Mouse (Mus musculus) adrenal gland, postnatal 36 days (tissue): ENCODE data around the gene Zfp512b. TPM values are rescaled to one million over a fixed set of nuclear protein-coding genes. Genes with fewer than 3 reads are reported as not detected.

ENCODE experiments used
- DNase-seq, 2 experiments: peaks; one replicate each; pipeline ENCODE4 v3.0.0; 2021; ENCODE audit warnings: mixed read lengths in 1 of 2
- microRNA-seq: library from miRNA; unstranded; fragments of <30 nt; microRNA quantifications from one replicate; pipeline ENCODE4 v1.2.0, GENCODE M21; 2021
- total RNA-seq, 2 experiments: library from RNA; stranded (reverse); gene quantifications; 2 replicates each; pipeline ENCODE4 v1.2.3; 2021

Zfp512b gene
- total RNA-seq, 2 experiments from 2014 or later = 43.1 to 61.3 TPM

DNA sequence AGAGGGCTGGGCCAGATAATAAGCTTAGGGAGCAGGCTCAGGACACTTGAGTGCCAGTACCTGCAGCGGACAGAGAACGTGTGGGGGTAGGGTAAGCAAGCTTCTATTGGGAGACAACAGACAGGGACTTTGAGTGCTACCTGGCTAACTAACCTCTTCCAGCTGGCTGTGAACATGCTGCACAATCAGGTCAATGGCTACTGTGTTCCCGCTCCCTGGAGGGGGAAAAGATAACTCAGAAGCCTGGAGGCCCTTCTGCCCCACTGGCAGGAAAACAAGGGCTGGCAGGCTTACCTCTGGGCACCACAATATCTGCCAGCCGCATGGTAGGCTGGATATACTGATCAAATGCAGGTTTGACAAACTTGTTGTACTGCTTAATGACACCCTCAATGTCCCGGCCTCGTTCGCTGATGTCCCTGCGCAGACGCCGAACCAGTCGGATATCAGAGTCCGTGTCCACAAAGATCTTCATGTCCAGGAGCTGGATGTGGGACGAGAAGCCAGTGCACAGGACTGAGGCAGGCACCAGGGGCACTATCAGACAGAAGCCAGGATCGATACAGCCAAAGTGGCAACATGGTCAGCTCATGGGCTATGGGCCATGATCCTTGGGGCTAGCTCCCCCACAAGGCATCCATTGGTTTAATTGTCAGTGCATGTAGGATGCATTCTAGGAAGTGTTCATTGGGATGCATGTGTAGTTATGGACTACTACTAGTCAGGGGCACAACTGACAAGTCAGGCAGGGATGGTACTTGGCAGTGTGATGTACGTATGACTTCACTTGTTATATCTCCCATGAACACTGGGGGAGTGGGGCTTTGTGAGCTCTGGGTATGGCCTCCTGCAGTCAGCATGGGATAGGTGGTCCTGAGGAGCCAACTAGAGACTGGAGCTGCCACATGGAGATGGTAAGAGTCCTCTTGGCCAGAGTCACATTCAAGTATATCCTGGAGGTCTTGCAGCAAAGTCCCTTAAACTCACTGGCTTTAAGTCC, 19.4 kb downstream of the Zfp512b start:
- DNase-seq = no peak

DNA sequence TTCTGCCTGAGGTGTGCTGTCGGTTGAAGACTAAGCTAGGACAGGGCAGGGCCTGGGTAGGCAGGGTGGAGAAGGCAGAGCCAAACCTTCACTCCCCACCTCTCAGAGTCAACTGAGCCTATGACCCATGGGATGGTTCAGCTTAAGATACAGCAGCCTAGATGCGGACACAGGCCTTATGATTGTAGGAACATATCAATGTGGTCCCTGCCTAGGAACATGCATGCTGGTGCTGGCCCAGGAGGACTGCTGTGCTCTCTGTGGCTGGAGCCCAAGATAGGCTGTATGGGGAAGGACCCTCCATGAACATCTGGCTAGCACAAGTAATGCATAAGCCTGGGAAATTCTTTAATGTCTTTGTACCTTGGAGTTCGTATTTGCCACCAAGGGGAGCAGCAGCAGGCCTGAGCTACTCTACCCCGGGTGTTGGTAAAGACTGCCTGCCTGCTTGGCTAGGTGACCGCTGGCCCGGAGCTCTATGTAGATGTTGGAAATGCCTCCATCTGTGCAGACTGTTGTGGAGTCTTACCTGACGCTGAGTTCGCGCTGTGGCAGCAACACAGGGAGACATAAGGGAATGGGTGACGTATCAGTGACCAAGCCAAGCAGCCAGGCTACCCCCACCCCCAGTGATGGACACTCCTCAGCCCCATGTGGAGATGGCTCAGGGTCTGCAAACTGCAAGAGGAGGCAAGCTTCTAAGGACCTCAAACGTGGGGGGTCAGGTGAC, 20.5 kb downstream of the Zfp512b start:
- no peak for DNase-seq

DNA sequence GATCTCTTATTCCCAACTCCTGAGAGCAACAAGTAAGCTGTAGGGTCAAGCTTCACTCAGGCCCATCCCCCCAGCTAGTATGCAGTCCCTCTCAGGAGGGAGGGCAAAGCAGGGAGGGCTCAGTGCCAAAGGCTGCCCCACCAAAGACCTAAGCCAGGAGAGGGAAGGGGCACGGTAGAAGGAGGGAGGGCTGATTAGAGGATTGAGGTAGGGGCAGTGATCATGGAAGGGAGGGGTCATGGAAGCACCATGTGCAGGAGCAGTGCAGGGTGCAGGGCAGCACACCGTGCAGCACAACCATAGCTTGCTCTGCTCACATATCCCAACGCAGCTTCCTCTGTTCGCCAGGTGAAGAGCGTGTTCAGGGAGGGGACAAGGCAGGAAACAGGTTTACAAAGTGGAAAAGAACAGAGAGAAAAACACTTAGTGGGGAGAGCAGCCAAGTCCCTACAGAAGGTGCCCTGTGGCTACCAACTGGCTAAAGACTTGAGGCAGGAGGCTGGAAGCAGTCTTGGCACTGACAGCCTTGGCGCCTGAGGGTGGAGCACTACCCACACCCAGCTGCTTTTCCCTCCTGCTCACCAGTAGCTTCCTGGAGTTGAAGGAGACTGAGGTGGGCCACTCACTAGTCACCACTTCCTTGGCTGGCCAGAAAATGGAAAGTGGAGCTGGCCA, 21.5 kb downstream of the Zfp512b start:
- no peak for DNase-seq

DNA sequence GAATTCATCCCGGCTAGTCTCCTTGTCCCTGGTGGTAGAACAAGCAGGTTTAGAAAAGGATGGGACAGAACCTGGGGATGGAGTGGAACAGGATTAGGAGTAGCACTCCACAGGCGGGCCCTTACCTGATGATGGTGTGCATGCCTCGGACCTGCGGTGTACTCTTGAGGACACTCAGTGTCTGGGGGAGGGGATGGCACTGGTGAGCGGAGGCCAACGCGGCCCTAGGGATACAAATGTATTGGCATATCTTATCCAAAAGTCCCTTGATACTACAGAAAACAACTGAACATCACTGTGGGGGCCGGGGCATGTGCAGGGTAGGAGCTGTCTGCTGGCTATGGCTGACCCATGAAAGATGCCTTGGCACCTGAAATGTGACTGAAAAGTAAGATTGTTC, 22.2 kb downstream of the Zfp512b start:
- no peak for DNase-seq

DNA sequence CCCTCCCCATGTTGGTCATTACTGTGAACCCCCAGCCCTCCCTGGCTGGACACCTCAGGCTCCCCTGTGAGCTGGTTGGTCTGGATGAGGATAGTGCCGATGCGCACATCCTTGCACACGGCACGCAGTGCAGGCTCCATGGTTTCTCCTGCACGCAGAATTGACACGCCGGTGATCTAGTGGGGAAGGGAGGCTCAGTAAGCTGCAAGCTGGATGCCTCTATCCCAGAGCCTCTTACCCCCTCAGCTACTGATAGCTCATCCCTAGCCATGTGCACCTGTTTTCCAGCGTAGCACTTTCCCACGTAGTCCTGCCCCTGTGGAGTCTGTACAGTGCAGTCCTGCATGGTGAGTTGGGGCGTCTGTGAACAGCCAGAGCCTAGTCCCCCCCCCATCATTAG, 22.7 kb downstream of the Zfp512b start:
- no peak for DNase-seq

GRCm38 (mm10) chr2:181568272-181569008, 24.2 kb downstream of the Zfp512b start:
- DNase-seq = peak; percentile 45 to 75

- DNase-seq = no peak
Measured at GRCm38 (mm10) chr2:181567338-181567737, 25.3 kb downstream of the Zfp512b start.

DNA sequence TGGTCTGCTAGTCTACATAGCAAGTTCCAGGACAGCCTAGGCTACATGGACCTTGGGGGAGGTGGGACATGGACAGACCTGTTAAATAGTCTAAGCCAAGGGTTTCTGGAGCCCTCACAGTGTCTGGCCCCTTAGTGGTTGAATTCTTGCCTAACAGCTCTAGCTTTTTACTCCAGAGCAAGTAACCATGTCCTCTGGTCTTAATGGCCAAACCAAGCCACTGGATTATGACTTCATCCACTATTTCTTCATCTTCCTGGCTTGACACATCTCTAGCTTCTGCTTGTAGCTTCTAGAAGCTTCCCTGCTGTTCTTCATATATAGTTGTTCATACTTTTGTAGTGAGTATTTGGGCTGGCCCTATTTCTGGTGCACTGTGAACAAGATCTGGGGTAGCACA, 38.8 kb downstream of the Zfp512b start:
- no peak for DNase-seq

- no peak for DNase-seq
Measured at GRCm38 (mm10) chr2:181550233-181550632, 42.4 kb downstream of the Zfp512b start.

- no peak for DNase-seq
Measured at GRCm38 (mm10) chr2:181548682-181549081, 43.9 kb downstream of the Zfp512b start.

DNA sequence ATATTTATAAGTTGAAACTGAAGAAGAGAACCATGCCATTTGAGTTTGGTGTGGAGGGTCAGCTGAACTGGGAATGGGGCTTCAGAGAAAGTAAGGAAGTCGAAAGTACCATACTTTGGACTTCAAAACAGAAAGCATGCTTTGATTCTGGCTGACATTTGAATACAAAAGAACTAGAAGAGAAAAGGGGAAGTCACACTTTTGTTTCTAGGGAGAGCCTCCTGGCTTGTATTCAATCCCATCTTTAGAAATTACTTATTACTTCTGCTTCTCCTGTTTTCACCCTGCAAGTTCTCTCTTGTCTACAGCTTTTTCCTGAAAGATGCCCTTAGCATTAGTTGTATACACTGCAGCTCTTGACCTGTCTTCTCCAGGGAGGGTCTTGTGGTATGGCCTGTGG, 44.4 kb downstream of the Zfp512b start:
- no peak for DNase-seq

GRCm38 (mm10) chr2:181546142-181546541, 46.5 kb downstream of the Zfp512b start:
- no peak for DNase-seq

GRCm38 (mm10) chr2:181541761-181542380, 50.7 kb downstream of the Zfp512b start:
- DNase-seq = no peak

GRCm38 (mm10) chr2:181537444-181538047, 55.1 kb downstream of the Zfp512b start:
- DNase-seq = no peak

DNA sequence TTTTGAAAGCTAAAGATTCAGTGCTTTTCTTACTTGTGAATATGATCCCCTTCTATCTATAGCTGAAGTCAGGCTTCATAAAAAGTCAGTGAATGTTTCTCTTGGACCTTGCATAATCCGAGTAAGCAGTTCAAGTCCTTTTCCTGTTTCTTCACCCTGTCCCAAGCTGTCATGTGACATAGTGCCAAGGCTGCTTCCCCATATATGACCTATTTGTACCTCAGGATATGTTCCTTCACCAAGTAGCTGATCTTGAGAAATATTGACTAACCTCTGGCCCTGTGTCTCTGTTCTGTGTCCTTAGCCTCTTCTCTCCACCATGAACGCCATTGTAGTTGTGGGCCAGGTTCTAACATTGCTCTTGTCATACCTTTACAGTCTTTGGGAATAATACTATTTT, 56.2 kb downstream of the Zfp512b start:
- no peak for DNase-seq

DNA sequence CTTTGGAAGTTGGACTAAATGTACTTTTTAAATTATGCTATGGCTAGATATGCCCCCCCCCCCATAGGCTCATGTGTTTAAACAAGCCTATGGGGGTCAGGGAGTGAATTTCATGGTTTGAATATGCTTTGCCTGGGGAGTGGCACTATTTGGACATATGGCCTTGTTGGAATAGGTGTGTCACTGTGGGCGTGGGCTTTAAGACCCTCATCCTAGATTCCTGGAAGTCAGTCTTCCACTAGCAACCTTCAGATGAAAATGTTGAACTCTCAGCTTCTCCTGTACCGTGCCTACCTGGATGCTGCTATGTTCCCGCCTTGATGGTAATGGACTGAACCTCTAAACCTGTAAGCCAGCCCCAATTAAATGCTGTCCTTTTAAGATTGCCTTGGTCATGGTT, 60.0 kb downstream of the Zfp512b start:
- DNase-seq = no peak

Small RNAs within 50 kb of the gene (microRNA-seq; reads per million reads assigned to microRNA genes)
- not detected for gene Mir7006

Other genes starting within 250 kb of the Zfp512b start
- gene Zgpat, start 227.9 kb downstream of the Zfp512b start, total RNA-seq = 10 to 100 TPM; 34.8 to 47.3 TPM
- gene Arfrp1, start 227.4 kb downstream of the Zfp512b start, total RNA-seq = 10 to 100 TPM; 38.9 to 45.5 TPM
- gene Lime1, start 212.7 kb downstream of the Zfp512b start, total RNA-seq = 10 to 100 TPM; 13.4 to 18.1 TPM
- gene Zbtb46, start 133.4 kb downstream of the Zfp512b start, total RNA-seq = 10 to 100 TPM; 16.7 to 17.5 TPM
- not detected for gene Abhd16b, start 99.6 kb downstream of the Zfp512b start, total RNA-seq
- 100 to 1,000 TPM; 104 to 114 TPM for gene Tpd52l2, start 95.7 kb downstream of the Zfp512b start, total RNA-seq
- gene Dnajc5, start 72.3 kb downstream of the Zfp512b start, total RNA-seq = 10 to 100 TPM; 92.9 to 93.7 TPM
- 10 to 100 TPM; 77.0 to 79.8 TPM for gene Uckl1, start 7.9 kb downstream of the Zfp512b start, total RNA-seq
- 10 to 100 TPM; 61.8 to 66.9 TPM for gene Prpf6, start 935 bp downstream of the Zfp512b start, total RNA-seq
- 10 to 100 TPM; 13.8 to 14.7 TPM for gene Samd10, start 6.4 kb upstream of the Zfp512b start, total RNA-seq
- gene Gm29797, start 64.2 kb upstream of the Zfp512b start, total RNA-seq = under 1 TPM in 1 of 2 experiments, not detected in 1; 0.43 TPM
- gene Sox18, start 78.8 kb upstream of the Zfp512b start, total RNA-seq = 10 to 100 TPM; 21.9 to 34.6 TPM
- gene Tcea2, start 87.5 kb upstream of the Zfp512b start, total RNA-seq = 1 to 10 TPM; 5.8 to 7.0 TPM
- 10 to 100 TPM; 24.7 to 25.6 TPM for gene Rgs19, start 101.2 kb upstream of the Zfp512b start, total RNA-seq
- gene Lkaaear1, start 105.6 kb upstream of the Zfp512b start, total RNA-seq = not detected
- gene Oprl1, start 122.2 kb upstream of the Zfp512b start, total RNA-seq = 1 to 10 TPM in 1 of 2 experiments, under 1 TPM in 1; 0.63 to 1.3 TPM
- 1 to 10 TPM; 2.7 to 3.7 TPM for gene Myt1, start 170.5 kb upstream of the Zfp512b start, total RNA-seq
- gene Pcmtd2, start 245.1 kb upstream of the Zfp512b start, total RNA-seq = 10 to 100 TPM; 50.4 to 70.0 TPM